Mouse (Mus musculus): ENCODE measurements at regions not wholly inside any gene's neighbourhood (a gene's known extent, or its start where the extent isn't known, plus 50 kb on each side); places are given as distances from the start of the nearest gene placed in this dataset.

DNA sequence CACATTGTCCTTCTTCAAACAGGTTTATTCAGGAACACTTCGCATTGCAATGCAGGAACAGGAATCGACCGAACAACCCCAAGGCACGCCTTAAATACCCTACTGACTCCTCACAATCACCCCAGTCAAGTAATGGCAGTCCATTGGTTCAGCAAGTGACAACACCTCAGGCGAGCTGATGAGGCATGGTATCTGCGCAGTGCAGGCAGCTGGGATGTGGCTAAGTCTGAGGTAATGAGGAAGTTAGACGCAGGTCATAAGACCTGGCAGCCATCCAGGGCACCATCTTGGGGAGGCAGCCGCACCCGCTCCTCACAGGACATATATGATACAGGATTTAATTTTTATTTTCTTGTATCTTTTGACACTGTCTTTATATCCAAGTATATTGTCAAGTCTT is 1251.6 kb downstream of the Basp1 start:
- DNase-seq (ENCODE audit: low spot score) = no peak

DNA sequence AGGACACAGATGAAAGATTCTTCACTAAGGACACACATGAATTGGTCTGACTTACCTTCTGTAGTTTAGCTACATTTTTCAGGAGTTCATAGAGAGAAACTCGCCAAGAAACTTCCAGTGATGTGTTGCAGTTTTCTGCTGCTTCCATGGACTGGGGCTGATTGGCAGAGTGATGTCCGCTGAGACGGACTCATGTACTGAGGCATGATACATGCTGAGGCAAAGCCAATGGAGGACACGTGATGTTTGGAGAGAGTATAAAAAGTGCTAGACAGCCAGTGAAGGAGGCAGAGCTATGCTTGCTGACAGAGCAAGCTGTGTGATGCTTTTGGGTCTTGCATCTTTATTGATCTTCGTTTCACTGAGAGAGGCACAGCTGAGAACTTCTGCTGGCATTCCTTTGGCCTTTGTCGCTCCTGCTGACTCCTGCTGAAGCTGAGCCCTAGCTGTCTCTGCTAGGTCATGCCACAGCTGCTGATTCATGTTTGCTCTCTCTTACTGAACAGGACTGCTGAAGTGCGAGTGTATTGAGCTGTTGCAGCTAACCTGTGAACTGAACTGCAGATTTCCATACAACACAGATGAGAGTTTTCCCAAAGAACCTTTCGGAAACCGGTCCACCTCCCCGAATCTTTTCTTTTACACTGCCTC is 1255.7 kb downstream of the Basp1 start:
- DNase-seq (ENCODE audit: low spot score) = no peak

DNA sequence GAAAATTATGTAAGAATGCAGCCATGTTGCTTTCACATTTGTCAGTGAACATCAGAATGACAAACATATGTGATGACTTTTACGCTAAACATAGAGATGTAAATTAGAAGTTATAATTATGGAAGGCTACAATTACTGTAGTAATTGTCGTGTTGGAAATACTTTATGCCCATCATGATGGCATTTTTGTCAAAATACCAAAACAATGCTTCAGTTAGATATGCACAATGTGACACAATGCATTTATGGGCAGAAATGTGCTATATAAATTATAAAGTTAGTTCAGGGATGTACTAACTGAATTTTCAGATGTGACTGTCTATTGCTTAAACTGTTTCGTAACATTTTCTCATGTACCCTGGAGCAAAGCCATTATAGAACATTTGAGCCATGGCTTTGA is 1259.3 kb downstream of the Basp1 start:
- no peak for DNase-seq (ENCODE audit: low spot score)

DNA sequence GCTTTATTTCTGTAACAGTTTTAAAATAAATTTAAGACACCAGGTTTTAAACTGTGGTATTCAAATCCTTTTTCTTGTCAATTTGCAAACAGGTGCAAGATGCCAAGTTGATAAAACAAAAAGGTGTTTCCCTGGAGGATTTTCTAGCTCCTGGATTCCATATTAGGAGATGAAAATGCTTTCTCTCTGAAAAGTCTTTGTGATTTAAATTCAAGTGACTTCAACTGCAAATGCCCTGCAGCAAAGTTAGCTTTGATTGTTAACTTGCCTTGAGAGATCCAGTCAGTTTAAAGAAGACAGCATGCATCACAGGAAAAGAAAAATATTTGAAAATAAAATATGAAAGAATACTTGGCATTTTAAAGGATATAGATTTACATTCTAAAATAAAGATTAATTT is 1289.3 kb downstream of the Basp1 start:
- no peak for DNase-seq (ENCODE audit: low spot score)

DNA sequence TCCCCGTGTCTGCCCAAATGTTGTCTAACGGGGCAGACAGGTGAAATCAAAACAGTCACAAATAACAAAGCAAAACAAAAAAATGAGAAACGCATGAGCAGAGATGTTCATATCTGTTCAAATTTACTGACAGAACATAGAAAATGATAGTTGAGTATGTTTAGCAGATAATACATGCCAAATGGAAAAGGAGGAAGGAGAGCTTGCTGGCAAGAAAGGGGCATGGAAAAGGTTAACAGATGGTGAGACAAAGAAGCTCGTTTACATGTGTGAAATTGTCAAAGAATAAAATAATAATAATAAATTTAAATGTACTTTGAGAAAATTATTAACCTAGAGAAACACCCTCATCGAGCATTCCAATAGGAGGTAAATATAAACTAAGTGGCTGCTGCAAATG is 1327.3 kb downstream of the Basp1 start:
- DNase-seq (ENCODE audit: low spot score) = no peak

DNA sequence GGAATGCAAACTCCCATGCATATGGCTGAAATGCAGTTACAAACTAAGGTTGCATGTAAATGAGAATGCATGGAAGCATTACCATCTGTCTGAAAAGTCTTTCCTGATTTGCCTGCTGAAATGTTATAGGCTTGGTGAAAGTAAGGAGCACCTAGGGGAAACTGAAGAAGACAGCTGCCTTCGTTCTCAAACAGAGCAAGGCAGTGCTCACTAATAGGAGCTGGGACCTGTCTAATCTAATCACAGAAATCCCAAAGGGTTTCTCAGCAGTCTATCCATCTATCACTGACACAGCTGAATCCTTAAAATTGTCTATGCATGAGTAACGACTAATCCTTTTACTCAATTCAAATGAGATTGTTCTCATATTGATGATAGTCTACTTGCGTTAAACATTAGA is 1360.4 kb downstream of the Basp1 start:
- no peak for DNase-seq (ENCODE audit: low spot score)

DNA sequence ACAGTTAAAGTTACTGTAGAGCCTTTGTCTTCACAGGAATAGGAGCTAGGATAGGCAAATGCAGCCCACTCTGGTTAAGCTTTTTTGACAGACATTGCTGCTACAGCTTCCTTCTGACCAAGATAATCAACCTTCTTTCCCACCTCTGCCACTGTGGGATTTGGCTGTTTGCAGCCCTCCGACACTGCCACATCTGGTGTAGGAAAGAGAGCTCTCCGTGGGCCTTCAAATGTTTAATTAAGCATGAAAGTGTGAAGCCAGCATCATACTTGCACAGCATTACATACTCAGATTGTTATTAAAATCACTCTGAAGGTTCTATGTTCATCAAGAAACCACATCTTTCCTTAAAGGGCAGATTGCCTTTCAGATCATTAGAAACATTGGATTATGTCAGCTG is 1372.7 kb downstream of the Basp1 start:
- DNase-seq (ENCODE audit: low spot score) = no peak

DNA sequence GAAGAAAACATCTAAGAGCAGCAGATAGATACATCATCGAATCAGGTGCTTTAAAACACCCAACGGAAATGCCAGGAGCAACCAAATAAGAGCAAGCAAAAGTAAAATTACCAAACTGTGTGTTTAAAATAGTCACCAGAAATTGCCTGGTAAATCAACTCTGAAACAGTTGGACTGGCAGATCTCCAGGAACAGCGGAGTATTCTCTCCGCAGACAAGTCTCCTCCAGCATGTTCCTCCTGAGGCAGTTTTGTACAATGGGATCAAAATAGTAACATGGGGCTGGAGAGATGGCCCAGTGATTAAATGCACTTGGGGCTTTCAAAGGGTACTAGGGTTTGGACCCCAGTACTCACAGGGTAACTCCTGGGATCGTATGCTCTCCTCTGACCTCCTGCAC is 1374.4 kb downstream of the Basp1 start:
- peak; percentile 2 for DNase-seq (ENCODE audit: low spot score)

DNA sequence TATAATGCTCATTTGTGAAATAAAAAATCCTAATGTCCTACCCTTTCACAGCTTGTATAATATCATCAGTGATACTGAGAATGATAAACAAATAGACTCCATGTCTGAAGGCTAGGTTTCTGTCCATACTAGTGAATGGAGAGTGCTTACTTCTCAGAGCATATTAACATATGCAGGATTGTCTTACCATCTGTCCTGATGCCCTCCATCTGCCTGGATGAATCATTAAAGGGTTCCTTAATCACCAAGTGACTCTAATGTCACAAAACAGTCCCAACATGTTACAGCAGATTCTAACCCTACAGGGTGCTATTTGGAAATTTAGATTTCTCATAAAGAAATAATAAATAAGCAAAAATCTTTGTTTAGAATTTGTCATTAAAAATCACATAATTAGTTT is 1391.4 kb downstream of the Basp1 start:
- DNase-seq (ENCODE audit: low spot score) = no peak

DNA sequence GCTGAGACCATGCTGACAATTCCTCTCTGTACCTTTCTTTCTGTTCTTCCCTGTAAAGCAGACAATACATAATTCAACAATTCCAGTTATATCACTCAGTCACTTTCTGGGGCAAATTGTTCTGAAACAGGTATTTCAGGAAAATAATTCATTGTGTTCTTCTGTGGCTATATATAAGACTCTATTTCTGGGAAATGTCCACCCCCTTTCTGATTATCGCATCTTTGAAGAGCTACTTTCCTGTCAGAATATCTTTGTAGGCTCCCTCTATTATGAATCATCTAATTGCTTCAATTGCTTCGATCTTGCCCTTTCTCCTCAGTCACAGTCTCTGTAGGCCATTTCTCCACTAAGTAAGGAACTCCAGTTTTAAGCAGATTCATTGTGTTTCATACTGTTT is 1408.9 kb downstream of the Basp1 start:
- DNase-seq (ENCODE audit: low spot score) = peak; percentile 27

DNA sequence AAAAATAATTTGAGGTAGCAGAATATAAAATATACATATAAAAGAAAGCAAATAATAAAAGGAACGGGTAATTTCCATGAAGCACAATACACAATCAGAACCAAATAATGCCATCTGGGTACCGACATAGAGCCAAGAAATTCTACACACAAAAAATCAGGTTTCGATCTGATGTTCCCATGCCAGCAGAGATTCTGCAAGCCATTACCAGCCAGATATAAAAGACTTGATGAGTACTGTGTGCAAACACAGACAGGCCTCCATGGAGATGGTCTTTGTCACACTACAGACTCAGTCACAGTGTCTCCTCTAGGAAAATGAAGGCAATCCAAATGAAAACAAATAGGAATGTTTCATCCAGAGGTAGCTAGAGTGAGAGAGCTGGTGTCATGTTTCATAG is 1430.7 kb downstream of the Cdh18 start:
- DNase-seq (ENCODE audit: low spot score) = no peak

Measured in left cerebral cortex, adult 11 months (tissue).